Mouse (Mus musculus): ENCODE data around the gene Rrp36. TPM values are rescaled to one million over a fixed set of nuclear protein-coding genes. Genes with fewer than 3 reads are reported as not detected.

The Rrp36 gene
- polyA plus RNA-seq, 1 experiment from 2014 or later = 49.0 TPM

GRCm38 (mm10) chr17:46644916-46645475, 29.2 kb downstream of the Rrp36 start:
- H3K4me1 ChIP-seq (replicated peaks; ENCODE audit: control insufficient read depth, insufficient read depth, low read length) = peaks cover 5% of the 10 kb centered on the region; the same call in 1 of the 2 replicates
- peak; percentile 83 for ATAC-seq
- no peak for TF ChIP-seq CTCF (IDR thresholded peaks at IDR 0.05; ENCODE audit: low read depth)
- H3K9me3 ChIP-seq (ENCODE audit: control insufficient read depth) = no peaks in the 10 kb centered on the region
- peak overlapping the region; percentile 92 for H3K4me3 ChIP-seq (ENCODE audit: low read depth, low read length)
- H3K27ac ChIP-seq (ENCODE audit: low read depth, low read length) = peak overlapping the region; percentile 95
- H3K4me2 ChIP-seq (replicated peaks; ENCODE audit: low read depth) = peak overlapping the region; percentile 92
- H3K9ac ChIP-seq (ENCODE audit: low read depth, low read length) = peak overlapping the region; percentile 78
- no peaks in the 10 kb centered on the region for H3K27me3 ChIP-seq (replicated peaks; ENCODE audit: control insufficient read depth, insufficient read depth, low read length)
- 1% methylated on average over 10 of the region's 11 CpGs for WGBS
- H3K36me3 ChIP-seq (ENCODE audit: control insufficient read depth, insufficient read depth) = peaks cover 35% of the 10 kb centered on the region

DNA sequence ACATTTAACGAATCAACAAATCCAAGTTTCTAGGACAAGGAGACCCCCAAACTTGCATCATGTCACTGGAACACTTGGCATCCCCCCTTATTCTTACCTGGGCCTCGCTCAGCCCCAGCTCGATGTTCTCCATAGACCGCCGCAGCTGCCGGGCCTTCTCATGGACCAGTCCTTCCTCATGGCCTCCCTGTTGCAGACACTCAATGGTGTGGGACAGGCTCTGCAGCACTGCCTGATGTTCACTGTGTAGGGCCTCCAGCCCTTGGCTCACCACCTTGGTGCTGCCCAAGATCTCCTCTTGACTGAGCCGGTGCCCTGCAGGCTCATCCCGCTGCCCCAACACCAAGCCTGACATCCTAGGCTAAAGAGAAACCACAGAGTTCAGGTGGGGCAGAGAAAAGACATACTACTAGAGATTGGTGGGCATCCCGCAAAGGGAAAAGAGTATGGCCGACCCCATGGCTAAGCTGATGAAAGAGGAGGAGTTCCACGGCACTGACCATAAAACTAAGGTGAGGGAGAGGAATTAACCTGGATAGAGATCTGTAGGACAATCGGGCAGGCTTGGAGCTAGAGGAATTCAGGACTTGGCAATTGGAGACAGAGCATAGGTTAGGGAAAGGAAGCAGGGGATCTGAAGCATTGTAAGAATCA, 29.9 kb downstream of the Rrp36 start:
- no peaks in the 10 kb centered on the region for H3K27me3 ChIP-seq (replicated peaks; ENCODE audit: control insufficient read depth, insufficient read depth, low read length)
- ATAC-seq = no peak
- H3K4me3 ChIP-seq (ENCODE audit: low read depth, low read length) = peak overlapping the region; percentile 92
- H3K4me2 ChIP-seq (replicated peaks; ENCODE audit: low read depth) = peak overlapping the region; percentile 92
- H3K27ac ChIP-seq (ENCODE audit: low read depth, low read length) = peak overlapping the region; percentile 95
- peak overlapping the region; percentile 78; the same call in 1 of the 2 replicates for H3K9ac ChIP-seq (ENCODE audit: low read depth, low read length)
- 62% methylated on average over 12 of the region's 12 CpGs for WGBS
- no peaks in the 10 kb centered on the region for H3K9me3 ChIP-seq (ENCODE audit: control insufficient read depth)
- H3K4me1 ChIP-seq (replicated peaks; ENCODE audit: control insufficient read depth, insufficient read depth, low read length) = 0 out of 2 replicates have a peak, but pooled peaks cover 5% of the 10 kb centered on the region
- peaks cover 42% of the 10 kb centered on the region for H3K36me3 ChIP-seq (ENCODE audit: control insufficient read depth, insufficient read depth)
- no peak for TF ChIP-seq CTCF (IDR thresholded peaks at IDR 0.05; ENCODE audit: low read depth)

DNA sequence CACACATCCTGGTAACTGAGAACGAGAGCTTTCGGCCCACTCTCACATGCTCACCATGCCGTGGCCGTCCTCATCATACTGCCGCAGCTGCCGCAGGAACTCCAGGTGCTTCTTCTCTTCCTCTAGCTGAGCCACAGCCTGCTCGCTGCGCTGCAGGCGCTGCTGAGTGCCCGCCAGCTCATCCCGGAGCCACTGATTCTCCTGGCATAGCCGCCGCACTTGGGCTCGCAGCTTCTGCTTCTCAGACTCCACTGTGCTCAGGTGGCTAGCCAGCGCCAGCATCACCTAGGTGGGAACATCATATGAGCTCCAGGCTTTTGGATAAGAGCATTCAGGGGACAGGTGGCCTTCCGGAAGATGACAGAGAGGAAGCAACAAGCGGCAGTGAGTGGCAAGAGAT, 32.1 kb downstream of the Rrp36 start:
- WGBS = 87% methylated on average over 17 of the region's 17 CpGs
- Histone ChIP-seq H3K27ac (ENCODE audit: low read depth, low read length) (no peak overlapping the region), H3K4me1 (replicated peaks; ENCODE audit: control insufficient read depth, insufficient read depth, low read length) (0 out of 2 replicates have a peak, but pooled peaks cover 3% of the 10 kb centered on the region), H3K9ac (ENCODE audit: low read depth, low read length) (no peak overlapping the region), H3K4me3 (ENCODE audit: low read depth, low read length) (no peak overlapping the region), H3K27me3 (replicated peaks; ENCODE audit: control insufficient read depth, insufficient read depth, low read length) (no peaks in the 10 kb centered on the region), H3K36me3 (ENCODE audit: control insufficient read depth, insufficient read depth) (peaks cover 36% of the 10 kb centered on the region), H3K4me2 (replicated peaks; ENCODE audit: low read depth) (no peak overlapping the region), H3K9me3 (ENCODE audit: control insufficient read depth) (no peaks in the 10 kb centered on the region)
- no peak for ATAC-seq
- no peak for TF ChIP-seq CTCF (IDR thresholded peaks at IDR 0.05; ENCODE audit: low read depth)

- Histone ChIP-seq H3K4me2 (replicated peaks; ENCODE audit: low read depth) (no peak overlapping the region), H3K4me3 (ENCODE audit: low read depth, low read length) (no peak overlapping the region), H3K36me3 (ENCODE audit: control insufficient read depth, insufficient read depth) (peaks cover 52% of the 10 kb centered on the region), H3K9me3 (ENCODE audit: control insufficient read depth) (no peaks in the 10 kb centered on the region), H3K4me1 (replicated peaks; ENCODE audit: control insufficient read depth, insufficient read depth, low read length) (no peaks in the 10 kb centered on the region), H3K27me3 (replicated peaks; ENCODE audit: control insufficient read depth, insufficient read depth, low read length) (no peaks in the 10 kb centered on the region), H3K9ac (ENCODE audit: low read depth, low read length) (no peak overlapping the region), H3K27ac (ENCODE audit: low read depth, low read length) (no peak overlapping the region)
- no peak for TF ChIP-seq CTCF (IDR thresholded peaks at IDR 0.05; ENCODE audit: low read depth)
- WGBS = 76% methylated on average over 9 of the region's 9 CpGs
- ATAC-seq = no peak
Observed at GRCm38 (mm10) chr17:46639929-46640328, 34.2 kb downstream of the Rrp36 start.

DNA sequence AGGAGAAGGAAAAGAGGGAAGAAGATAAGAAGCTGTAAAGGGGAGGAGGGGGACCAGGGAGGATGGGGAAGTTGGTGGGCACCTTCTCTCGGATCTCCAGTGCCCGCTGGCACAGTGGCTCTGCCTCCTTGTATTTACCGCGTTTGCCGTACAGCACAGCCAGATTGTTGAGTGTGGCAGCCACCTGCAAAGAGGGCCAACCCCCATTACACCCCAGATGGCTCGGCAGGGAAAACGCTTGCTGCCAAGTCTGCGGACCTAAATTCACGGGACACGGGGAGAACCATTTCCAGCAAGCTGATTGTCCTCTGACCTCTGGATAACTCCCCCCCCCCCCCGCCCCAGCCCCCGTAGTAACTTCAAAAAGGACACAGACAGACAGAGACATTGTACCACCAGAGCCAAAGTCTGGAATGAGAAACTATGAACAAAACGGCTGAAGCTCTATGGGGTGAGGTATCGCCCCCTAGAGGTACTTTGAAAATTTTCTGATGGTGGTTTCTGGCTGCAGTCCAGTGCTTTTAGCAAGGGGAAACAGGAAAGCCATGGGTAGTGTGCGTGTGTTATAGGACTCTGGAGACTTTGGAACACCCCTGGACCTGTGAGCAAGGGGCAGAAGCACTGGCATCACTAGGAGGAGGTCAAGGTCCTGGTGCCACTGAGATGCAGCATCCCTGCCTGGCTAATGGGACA, 37.2 kb downstream of the Rrp36 start:
- no peaks in the 10 kb centered on the region for H3K9me3 ChIP-seq (ENCODE audit: control insufficient read depth)
- ATAC-seq = peak; percentile 14; the same call in 1 of the 2 replicates
- peaks cover 74% of the 10 kb centered on the region for H3K36me3 ChIP-seq (ENCODE audit: control insufficient read depth, insufficient read depth)
- TF ChIP-seq CTCF (IDR thresholded peaks at IDR 0.05; ENCODE audit: low read depth) = peak; percentile 83
- H3K4me1 ChIP-seq (replicated peaks; ENCODE audit: control insufficient read depth, insufficient read depth, low read length) = no peaks in the 10 kb centered on the region
- 29% methylated on average over 15 of the region's 15 CpGs for WGBS
- no peaks in the 10 kb centered on the region for H3K27me3 ChIP-seq (replicated peaks; ENCODE audit: control insufficient read depth, insufficient read depth, low read length)
- H3K4me2 ChIP-seq (replicated peaks; ENCODE audit: low read depth) = peak overlapping the region; percentile 6; the same call in 1 of the 2 replicates
- no peak overlapping the region for H3K4me3 ChIP-seq (ENCODE audit: low read depth, low read length)
- H3K9ac ChIP-seq (ENCODE audit: low read depth, low read length) = no peak overlapping the region
- H3K27ac ChIP-seq (ENCODE audit: low read depth, low read length) = no peak overlapping the region

Data from intestine, postnatal 0 days (tissue).